Mouse (Mus musculus) thymus, postnatal 36 days (tissue): ENCODE results near the gene Aff3.

Experiments used
- DNase-seq, 2 experiments: peaks; one replicate each; pipeline ENCODE4 v3.0.0; 2022; ENCODE audit warnings: mixed read lengths in 2 of 2

The Aff3 gene

DNA sequence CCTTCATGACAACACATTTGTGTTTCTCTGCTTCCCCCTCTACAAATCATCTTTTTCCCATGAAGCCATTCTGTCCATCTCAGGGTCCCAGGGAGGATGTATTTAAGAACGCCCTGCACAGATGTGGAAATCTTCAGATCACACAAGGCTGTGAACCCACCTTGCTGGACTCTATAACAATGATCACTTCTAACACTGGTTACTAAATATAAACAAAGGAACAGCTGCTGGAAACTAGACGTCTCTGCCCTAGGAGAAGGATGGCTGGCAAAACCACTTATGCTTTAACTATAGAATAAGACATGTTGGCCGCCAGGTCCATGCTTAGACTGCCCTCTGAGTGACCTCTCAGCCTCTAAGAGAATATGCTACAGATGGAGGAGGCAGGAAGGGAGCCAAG, 69.4 kb downstream of the Aff3 start:
- no peak for DNase-seq

DNA sequence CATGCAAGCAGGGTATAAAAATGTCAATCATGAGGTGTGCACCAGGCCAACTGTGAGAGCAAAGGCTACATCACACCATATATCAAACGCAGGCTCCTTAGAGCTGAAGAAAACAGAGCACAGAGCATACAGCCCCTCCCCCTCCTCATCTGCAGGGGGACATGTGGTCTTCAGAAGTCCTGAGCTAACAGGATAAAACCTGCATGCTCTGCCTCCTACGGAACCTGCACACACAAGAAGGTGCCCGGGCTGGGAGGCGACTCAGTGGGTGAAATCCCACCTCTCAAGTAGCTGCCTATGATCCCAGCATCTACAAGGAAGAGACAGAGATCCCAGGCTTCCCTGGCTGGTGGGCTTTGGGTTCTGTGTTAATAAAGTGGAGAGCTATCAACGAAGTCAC, 70.0 kb downstream of the Aff3 start:
- DNase-seq, result no peak

DNA sequence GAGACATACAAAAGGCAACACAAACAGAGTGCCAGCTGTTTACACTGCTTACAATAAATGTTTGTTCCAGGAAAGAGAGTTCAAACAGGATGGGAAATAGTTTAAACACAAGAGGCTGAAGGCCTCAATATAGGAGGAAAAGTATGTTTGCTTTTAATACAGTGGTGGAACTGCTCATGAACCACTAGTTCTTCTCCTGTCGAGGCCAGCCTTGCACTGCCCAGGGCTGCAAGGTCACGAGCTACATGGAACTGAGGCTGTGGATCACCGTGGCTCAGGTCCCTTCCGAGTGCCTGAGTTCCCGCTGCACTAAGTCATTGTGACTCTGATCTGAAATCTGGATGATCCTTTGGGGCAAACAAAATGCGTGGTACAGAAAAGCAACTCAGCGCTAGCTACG, 73.6 kb downstream of the Aff3 start:
- DNase-seq, result no peak

DNA sequence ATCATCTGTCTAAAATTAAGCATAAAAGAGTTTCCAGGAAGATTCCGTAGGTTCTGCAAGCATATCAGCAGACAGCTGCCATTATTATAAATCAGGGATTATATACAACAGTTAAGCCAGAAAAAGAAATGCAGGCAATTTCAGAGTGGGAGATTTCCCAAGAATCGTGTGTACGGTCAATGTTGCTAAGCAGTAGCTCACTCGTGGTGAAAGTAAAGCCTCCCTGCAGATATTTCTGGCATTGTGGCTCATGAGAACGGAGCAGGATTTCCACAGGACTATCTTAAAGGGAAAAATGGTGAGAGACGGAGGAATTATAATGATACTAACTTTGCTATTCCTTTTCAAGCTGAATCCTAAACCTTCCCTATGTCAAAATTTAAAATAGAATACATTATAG, 76.0 kb downstream of the Aff3 start:
- no peak for DNase-seq

DNA sequence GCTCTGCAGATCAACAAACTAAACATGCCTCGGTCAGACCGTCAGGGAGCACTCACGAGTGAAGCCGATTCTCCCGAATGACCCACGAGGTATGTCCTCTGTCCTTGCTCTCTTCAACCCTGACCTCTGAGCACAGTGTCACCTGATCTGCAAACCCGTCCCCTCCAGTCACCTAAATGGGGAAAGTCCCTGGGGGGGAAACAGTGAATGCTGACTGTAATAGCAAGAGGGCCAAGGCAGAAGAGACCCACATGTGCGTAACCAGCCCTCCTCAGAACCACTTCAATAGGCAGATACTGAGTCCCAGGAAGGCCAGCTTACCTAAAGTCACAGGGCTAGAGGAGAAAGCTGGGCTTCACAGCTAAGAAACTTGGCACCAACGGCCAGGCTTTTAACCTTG, 82.4 kb downstream of the Aff3 start:
- no peak for DNase-seq

DNA sequence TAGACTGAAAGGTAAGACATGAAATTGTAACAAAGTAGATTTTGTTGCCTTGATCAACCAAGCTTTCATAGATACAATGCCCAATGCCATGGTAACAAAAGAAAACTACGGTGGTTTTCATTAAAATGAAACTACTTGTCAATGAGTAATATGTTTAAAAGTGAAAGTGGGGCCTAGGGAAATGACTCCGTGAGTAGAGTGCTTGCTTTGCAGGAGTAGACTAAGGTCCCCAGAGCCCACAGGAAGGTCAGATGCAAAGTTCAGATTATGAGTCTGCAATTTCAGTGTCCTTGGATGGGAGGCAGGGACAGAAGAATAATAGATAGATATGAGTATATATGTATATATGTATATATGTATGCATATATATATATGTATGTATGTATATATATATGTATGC, 84.2 kb downstream of the Aff3 start:
- DNase-seq, result no peak

DNA sequence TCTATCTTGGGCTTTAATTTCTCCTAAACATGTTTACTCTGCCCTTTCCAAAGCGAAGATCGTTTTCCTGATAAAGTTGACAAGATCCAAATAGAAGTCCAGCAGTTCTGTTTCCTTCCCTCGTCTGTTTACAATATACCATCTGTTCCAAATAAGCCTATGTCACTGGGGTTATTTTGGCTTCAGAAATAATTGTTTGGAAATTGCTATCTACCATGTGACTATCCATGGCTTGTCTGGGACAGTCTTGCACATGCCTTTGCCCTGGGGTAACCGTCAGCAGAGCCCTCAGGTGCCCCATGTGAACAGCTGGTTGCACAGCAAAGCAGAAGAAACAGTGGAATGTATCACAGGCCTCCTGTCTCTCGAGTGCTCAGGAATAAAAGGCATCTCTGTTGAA, 86.4 kb downstream of the Aff3 start:
- no peak for DNase-seq

DNA sequence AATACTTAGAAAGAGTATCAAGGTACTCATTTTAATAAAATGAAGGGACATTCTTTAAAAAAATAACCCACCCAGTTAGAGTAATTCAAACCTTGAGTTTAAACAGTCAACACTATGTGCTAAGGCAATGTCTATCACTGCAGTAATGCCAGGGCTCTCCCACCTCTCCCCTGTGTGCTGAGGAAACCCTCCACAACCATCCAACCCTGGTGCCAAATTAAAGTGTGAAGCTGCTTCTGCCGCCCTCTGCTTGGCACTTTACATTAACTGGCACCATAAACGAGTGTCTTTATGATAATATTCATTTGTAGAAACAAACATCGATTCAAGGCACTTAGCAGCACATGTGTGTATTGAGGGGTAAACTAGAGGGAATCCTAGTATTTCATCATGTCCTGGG, 97.0 kb downstream of the Aff3 start:
- no peak for DNase-seq

DNA sequence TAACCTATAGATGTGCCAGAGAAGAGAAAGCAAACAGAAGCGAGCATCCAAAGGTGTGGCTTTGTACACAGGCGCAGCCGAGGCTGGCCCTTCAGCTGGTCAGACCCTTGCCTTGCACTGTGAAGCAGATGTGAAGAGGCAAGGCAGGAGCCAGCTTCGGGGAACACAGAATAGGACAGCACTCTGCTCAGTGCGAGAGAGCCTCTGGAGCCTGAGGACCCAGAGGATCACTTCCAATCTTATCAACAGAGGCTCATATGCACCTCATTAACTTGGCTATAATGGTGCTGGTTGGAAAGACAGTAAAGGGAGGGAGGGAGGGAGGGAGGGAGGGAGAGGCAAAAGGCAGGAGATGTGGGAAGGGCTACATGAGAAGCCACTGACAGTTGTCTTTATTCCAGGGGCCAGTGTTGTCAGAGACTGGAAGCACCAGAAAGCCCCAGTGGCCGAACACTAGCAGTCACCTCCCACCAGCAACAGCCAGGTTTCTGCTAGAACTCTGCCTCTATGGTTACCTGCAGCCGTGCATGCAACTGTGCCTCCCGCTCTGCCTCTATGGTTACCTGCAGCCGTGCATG, 98.6 kb downstream of the Aff3 start:
- no peak for DNase-seq

DNA sequence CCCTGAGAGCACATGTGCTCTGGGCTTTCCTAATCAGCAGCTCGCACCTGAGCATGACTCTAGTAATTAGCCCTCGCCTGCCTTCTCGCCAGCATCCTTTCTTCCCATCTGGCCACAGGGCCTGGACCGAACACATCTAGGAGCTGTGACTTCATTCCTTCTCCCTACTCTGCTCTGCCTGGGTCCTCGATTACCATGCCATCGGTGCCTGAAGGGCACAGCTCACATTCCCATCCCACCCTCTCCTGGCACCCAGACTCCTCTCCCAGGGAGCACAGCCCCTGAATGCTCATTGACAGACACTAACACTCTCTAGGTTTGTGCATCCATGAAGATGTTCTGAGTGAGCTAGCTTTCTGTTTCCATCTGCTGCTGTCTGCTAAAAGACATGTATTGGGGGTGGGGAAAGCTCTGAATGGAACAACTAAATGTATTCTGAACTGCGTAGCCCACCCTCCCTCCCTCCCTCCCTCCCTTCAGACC, 99.4 kb downstream of the Aff3 start:
- no peak for DNase-seq

DNA sequence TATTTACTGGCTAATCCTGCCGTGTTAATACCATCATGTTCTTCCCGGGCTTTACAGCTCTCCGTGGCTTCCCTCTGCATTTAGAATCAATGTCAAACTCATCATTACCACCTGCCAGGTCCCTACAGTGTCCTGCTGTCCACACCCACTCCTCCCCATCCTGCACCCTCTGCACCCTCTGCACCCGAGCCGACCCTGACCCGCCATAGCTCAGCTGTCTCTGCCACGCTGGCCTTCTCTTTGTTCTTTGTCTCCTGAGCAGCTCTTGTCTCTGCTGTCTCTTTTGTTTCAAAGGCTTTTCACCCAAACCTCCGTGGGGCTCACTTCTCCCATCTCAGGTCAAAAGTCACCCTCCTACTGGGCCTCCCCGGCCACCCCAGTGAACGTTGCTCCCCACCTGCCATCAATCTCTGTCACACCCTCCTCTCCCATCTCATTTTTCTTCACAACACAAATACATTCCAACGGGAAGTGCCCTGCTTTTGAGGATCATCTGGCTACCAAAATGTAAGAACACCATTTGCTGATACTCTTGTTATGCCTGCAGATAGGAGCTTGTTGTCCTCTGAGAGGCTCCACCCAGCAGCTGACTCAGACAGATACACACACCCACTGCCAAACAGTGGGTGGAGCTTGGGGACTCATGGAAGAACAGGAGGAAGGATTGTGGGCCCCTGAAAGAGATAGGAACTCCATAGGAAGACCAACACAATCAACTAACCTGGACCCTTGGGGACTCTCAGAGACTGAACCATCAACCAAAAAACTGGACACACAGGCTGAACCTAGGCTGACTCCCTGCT, 102.2 kb downstream of the Aff3 start:
- DNase-seq, result no peak

DNA sequence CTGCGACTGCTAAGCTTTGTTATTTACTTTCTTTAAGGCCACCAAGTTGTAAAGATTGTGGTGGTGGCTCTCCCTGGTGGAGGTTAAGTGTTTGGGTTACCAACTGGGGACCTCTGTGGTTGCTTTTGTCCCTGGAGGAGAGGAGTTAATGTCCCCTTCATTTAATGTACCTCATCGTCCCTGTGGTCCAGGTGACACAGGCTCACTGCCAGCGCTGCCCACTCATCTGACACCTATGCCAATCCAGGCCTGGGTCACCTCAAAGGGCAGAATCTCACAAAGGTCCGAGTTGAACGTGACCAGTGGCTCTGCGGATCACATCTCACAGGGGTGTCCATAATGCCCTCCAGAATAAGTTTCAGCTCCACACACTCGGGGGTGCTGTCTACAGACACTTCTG, 103.4 kb downstream of the Aff3 start:
- DNase-seq, result no peak

DNA sequence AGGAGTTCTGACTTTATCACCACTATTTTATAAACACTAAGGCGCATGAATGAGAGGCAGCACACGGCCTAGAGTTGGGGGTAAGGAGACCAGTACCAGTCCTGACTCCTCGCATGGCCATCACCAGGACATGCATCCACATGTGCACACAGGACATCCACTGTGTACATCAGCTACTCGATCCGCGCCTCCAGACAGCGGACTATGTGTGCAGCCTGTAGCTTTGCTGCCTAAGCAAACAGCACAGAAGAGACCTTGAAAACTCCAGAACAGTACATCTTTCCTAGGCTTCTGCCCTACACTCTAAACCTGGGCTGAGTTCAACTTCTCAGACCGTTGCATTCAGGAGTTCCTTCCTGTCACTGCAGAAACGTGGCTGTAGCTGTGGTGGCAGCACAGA, 104.1 kb downstream of the Aff3 start:
- DNase-seq, result no peak

DNA sequence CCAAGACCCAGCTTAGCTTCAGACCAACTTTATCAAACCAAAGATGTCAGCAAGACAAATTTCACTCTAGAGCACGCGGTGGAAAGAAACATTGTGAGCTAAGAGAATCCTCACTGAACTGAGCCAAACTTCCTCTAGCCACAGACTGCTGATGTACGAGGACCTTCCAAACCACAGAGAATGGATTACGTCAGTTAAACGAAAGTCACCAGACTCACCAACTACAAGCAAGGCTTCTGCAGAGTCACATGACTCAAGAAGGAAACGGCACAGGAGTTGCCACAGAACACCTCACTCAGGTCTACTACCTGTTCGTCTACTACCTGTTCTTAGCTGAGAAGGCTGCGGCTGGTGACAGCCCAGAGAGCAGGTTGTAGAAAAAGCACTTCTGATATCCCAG, 107.1 kb downstream of the Aff3 start:
- DNase-seq, result no peak

DNA sequence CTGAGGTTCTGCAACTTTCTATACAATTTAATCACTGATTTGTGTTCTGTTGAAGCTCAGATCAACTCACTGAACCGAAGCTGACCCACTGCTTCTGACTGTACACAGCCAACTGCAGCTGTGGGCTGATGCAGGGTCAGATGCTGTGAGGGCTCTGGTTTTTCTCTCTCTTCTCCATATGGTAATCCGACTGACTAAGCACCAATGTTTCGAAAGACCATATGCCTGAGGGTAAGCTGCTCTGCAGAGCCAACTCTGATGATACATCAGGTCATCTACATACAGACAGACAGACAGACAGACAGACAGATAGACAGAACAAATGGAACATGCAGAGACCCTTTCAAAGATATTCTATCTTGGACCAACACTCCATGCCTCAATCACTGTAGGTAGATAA, 110.2 kb downstream of the Aff3 start:
- DNase-seq, result no peak

DNA sequence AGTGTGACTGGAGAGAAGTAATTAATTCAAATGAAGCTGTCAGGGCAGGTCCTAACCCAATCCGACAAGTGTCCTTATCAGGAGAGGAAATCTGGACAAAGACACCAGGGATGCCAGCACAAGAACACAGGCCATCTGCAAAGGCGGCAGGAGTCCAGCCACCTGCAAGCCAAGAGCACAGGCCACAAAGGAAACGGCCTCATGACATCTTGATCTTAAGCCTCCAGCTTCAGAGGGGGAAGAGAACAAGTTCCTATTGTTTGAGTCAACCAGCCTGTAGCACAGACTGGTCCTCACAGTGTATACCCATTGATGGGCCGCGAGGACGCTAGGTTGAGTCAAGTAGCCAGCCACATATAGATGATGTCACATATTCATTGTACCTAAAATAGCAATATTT, 111.7 kb downstream of the Aff3 start:
- no peak for DNase-seq

DNA sequence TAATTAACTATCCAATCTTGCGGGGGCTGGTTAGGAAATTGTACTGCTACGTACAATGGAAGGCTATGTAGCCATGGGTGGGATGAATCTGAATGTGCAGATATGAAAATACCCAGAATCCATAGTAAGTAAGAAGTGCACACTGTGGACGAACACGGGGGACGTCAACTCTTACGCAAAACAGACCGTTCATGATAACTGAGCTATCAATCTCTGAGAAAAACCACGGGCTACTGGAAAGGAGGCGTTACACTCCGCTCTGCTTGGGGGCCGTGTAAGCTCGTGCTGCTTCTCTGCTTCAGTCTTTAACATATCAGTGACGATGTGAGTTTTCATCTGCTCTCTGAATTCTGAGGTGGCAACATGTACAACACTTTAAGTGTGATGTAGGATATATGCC, 114.2 kb downstream of the Aff3 start:
- DNase-seq, result no peak

DNA sequence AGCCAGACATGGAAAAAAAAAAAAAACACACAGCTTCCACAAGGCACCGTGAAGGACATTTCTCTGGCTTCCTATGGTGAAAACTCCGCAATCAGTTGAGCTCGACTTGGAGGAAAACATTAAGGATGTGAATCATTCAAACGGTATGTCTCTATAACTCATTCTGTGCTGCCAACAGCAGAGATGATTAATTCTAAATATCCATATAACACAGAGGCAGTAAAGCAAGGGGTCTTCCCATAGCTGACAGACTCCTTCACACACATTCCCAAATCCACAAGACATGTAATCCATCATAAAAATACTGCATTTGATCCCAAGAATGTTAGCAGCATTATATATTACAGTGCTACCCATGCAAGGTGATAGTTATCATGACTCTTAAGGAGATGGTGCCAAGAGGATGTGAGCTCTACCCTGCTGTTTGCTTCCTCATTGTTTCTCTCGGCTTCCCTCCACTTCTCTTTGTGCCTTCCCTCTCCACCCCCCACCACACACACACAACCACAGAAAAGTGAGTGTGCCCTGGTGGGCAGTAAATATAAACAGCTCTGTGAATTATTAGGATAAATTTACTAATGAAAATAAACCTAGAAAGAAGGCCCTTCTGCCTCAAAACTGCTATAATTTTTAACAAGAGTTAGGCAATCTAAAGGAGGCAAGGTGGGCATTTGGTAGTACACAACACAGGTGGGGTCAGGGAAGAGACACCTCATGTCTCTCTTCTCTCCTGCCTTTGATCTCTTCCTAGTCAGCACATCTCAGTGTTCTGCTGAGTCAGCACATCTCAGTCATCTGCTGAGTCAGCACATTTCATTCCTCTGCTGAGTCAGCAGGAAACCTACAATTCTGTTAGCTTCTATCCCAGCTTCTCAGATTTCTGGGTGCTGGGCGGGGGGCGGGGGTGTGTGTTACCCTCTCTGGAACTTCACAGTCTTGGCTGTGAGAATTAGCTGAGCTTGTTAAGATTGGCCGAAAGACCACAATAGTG, 115.8 kb downstream of the Aff3 start:
- DNase-seq, result no peak

DNA sequence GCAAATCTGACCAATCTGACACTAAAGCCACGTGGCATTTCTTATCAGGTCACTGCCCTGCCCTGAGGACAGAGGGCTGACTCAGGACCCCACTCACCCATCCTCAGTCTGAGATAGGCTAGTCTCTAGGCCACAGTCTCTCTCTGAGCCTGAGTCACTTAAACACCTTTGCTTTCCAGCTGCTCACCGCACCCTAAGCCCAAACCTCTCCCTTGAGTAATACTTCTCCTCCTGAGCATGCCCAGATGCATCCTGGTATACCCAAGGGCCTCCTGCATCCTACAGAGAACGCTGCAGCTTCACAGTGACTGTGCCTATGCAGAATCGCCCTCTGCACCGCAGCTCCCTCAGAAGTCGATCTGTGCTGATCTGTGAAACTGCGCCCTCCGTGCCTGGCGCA, 117.1 kb downstream of the Aff3 start:
- no peak for DNase-seq

DNA sequence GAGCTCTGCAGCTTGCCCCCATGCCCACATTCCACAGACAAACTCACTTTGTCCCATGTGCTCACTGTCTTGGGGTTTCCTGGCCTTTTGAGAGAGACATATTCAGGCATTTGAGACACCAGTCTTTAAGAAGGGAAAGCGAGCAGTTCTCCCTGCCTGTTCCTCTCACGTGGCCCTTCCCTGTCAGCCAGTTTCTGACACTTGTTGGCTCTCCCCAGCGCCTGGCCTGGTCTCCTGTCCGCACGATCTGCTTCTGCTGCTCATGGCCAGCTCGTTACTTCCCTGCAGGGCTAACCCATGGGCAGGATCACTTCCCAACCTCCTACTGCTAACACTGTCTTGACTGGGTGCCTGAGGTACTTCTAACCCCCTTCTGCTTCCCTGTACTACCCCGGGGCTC, 118.1 kb downstream of the Aff3 start:
- no peak for DNase-seq

DNA sequence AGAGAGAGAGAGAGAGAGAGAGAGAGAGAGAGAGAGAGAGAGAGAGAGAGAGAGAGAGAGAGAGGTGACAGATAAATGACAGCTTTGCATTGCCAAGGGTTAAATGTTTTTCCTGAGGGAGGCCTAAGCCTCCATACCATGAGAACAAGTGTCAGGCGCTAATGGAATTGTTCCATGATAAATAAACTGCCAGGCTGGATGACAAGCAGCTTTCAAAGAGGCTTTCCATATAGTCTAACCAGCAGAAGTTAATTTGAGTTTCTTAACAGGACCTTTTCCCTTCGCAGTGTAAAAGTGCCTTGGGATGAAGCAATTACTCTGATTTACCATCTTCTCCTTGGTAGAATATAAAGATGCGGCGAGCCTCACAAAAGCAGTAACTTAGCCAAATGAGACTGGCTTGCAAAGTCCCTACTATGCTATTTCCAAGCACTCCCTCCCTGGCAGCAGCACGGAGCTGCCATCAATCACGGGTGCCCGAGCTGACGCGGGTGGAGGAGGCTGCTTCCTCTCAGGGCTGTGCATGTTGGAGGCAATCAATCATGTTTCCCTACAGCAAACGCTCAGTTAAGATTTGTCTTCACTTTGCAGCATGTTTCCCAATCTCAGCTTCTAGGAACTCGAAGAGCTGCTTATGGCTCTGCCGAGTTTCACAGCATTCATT, 119.3 kb downstream of the Aff3 start:
- DNase-seq, result no peak

DNA sequence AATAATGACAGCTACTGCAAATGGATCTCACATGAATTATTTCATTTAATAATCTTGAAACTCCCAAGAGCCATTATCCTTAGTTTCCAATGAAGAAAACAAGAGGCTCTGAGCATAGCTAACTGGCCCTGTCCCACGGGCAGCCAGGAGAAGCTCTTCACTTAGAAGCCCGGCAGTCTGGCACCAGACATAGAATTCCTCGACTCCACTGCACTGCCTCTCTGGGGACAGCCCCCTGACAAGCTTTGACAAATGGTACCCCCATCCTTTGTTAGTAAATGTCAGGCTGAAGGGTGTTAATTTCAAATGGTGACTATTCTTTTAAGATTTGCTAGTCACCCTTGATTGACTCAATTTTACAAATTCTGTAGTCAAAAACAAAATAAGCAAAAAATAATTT, 120.3 kb downstream of the Aff3 start:
- DNase-seq, result no peak

DNA sequence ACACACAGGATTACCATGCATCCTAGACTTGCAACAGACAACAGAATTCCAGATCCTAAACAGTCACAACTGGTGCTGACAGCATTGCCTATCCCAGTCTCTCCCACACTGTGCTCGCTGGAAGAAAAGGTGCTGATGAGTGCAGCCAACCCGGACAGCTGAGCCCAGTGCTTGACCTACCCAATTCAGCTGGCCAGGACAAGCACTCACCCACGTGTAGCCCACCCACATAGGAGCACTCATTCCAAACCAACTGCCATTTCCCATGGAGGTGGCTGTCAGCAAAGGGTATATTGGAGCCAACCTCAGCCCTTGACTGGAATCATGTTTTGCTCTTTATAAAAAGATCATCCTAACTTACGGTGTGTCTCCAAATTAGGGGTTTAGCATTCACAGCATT, 123.2 kb downstream of the Aff3 start:
- no peak for DNase-seq
